Mouse (Mus musculus) cerebellum, adult 9-11 months (tissue): Measurements from ENCODE around the gene Bbof1.

Source experiments
- DNase-seq: peaks from one replicate; pipeline ENCODE4 v3.0.0; 2022

The Bbof1 gene

DNA sequence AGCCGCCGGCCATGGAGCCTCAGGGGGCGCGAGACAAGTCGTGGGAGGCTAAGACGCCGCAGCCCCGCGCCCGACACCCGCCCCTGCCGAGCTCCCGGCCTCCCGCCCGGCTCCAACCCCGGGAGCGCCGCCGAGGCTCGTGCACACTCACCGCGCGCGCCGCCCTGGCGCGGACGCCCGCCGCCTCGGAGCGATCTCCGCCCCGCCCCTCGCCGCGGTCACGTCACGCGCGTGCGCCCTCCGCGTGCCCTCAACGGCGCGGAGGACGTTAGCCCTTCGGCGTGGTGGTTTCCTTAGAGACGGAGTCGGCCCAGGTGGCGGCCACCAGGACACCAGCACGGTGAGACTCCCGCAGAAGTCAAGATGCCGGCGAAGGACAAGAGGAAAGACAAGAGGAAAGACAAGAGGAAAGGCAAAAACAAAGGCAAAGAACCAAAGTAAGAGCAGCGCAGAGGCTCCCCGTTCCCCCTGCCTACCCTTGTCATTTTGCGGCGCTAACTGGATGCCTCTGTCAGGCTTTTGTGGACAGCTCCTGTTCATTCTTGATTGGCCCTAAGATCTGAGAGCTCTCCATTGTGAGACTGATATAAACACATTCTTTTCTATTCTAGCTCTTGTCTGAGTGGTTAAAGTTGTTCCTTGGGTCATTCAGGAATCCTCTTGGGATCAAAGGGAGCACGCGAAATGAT lies at the start of gene Bbof1, which contains the start of gene Entpd5:
Bbof1 (plus strand) TSS at position 253 of the 689 bp plus-strand sequence.
Entpd5 (minus strand) TSS at position 211 of the 689 bp plus-strand sequence.
- DNase-seq, result peak; percentile 93

DNA sequence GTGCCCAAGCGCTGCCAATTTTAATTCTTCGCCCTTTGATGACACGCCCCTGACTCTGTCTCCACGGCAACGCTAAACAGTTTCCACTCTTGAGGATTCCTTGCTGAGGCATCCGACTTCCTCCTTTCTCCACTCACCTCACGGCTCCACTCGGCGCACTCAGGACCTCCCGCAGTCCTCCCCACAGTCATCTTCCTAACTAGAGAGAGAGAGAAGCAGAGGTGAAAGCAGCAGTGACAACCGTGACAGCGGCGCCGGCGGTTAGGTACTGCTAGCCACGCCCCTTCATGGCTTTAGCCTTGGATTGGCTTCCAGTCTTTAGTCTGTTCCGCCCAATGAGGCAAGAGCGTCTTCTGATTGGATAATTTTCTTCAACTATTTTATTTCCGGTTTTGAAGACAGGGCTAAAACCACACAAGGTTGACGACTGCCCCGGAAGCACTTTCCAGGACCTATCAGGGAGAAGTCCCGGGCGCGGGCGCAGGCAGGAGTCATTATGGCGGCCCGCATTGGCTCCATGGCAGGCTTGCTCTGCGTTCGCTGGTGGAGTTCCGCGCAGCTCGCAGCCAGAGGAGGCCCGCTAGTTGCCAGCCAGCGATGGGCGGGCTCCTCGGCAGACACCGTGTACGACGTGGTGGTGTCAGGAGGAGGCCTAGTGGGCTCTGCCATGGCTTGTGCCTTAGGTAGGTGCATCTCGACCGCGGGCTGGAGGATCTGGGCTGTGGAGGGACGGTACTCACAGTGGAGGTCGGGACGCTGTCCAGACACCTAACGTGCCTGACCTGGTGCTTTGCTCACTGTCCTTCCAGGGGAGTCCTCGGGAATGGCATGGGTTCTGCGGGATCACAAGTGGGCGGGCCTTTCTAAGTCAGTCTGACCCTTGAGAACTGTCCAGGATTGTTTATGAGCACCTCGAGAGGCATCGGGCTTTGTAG lies 47.0 kb upstream of the Bbof1 start, which contains the start of the genes Coq6 and Fam161b:
Coq6 (plus strand) TSS at position 103 of the 935 bp plus-strand sequence.
Fam161b (minus strand) TSS at position 279 of the 935 bp plus-strand sequence.
- peak; percentile 97 for DNase-seq

DNA sequence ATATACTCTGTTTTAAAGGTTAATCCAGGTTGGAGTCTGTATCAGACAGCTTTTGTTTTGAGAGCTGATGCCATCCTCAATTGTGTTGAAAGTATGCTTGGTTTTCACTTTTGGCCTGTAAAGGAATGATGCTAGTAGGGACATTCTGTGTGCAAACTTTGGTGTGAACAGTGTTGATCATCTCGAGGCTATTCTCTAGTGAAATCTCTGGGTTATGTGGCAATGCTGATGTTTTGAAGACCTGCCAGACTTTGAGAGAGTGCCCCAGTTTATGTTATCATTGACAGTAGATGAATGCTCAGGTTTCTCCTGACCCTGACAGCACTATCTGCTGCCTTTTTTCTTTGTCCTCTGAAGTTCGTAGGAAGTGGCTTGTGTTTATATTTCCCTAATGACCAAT lies 46.0 kb upstream of the Bbof1 start:
- DNase-seq, result no peak

DNA sequence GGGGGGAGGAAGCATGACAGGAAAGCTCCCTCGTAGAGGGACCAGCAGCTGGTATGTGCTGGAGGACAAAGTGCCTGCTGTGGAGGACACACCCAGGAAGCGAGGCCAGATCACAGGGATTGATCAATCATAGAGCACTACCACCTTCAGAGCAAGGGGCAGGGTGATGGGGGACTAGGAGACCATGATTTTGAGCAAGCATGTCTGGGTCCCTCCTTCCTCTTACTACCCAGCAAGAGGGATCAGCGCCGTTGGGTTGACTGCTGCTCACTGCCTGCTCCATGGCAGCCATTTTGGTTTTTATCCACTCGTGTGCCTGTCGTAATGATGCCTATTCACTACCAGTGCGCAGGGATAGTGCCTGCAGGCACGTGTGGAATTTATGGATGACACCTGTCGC lies 44.6 kb upstream of the Bbof1 start:
- no peak for DNase-seq

DNA sequence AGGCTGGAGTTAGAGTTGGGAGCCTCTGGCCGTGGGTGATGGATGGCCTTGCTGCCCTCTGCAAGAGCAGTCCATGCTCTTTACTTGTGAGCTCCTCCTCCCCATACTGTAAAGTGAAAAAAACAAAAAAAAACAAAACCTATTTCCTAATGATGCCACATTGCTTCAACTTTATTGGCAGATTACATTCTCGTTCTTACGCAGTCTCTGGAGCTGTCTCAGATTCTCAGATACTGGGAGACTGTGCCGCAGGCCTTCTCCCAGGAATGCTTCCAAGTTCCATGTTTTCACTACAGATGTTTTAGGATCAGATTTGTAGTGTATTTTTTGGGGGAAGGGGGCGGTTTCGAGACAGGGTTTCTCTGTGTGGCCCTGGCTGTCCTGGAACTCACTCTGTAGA lies 43.7 kb upstream of the Bbof1 start:
- DNase-seq, result no peak

DNA sequence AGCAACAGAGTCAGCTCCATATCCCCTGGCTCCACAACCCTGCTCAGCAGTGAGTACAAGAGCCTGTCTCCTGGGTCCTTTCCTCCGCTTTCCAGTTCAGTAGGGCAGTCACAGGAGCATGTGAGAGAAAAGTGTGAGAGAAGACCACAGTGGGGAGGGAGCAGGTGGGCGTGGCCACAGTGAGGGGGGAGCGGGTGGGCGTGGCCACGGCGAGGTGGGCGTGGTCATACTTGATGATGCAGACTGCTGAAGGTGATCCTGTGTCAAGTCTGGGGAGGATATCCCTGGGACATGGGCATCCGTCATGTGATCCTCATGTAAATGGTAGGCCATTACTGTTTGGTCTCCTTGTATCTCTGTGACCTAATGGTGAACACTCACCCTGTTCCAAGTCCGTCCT lies 41.9 kb upstream of the Bbof1 start:
- DNase-seq, result no peak

DNA sequence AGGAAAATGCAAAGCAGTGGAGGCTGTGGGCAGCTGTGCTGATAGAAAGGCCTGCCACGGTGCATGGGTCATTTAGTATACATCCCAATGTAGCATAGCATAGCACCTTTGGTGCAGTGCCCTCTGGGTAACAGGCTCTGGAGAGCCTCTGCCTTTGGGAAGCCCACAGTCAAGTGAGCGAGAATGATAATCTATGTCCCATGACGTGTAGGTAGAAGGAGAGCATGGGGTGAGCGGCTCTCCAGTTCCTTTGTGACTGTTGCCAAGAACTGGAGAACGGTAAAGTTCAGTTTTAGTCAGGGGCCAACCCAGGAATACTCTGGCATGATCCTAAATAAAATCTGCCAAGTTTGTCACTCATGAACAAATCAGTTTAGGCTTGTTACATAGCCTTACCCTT lies 37.2 kb upstream of the Bbof1 start:
- no peak for DNase-seq

DNA sequence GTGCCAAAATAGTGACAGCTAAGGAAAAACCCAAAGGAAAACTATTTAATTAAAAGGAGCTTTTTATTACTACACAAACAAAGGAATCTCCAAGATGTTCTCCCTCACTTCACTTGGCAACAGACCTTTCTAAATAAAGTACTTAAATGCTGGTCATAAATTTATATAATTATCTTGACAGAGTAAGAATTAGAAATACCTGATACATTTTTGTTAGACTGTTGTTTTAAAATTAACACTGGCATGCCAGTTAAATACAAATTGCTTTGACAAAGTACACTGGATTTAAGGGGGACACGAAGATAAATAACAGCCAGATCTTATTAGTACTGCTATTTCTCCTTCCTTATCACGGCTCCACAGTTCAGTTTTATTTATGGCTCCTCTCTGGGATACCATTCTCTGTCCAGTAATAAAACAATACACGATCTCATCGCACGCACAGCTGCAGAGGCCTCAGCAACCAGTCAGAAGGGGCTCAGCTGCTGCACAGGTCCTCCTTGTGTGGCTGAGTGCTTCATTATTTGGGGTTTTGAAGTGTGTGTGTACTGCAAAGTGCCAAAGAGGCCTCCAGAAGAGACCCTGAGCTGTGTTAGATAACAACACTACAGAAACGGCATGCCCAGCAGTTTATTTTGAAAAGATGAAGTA lies 34.9 kb upstream of the Bbof1 start:
- DNase-seq, result no peak

DNA sequence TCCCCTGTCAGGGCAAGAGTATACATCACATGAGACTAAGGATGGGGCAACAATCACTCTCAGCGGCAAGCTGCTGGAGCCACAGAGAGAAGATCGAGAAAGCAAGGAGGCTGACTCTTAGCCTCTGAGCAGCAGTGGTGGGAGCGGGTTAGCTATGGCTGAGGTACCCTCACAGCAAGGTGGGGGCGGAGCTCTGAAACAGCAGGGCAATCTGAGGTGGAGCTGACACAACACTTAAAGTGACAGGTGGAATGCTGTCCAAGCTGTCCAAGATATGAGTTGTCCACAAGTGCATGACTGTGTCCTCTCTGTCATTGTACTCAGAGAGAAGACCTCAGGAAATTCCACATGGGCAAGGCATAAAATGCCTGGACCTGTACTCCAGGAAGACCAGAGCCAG lies 26.5 kb upstream of the Bbof1 start:
- DNase-seq, result no peak

DNA sequence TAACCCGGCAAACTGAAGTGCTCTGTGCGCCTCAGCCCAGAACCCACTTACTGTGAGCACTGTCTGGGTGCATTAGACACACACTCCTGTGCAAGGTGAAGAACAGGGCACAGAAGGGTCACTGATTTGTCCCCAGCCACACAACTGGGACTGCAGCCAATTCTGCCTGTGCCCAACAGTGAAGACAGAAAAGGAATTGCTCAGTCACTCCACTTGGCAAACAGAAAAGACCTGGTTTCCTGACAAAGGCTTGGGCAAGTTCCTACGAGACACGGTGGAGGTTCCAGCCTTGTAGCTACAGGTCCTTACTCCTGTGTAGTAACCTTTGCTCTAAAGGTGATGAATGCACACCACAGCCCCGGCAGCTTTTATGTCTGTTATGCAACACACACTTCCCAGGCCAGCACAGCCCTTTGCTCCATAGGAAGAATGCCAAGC lies 24.2 kb upstream of the Bbof1 start:
- no peak for DNase-seq

DNA sequence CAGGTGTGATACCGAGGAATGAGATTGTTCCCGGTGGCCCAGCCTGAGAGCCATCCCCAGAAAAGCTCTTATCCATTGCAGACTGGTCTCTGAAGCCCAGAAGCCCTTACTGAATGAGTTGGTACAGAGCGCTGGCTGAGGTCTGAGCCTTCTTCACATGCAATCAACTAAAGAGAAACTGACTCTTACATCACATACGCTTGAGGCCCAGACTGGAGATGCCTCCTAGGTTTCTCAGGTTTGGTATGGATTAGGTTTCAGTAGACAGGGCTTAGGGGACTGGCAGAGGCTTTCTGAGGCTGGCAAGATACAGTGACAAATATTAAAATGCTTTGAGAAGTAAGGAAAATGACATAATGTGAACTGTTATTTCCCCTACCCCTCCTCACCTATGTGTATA lies 23.5 kb upstream of the Bbof1 start:
- DNase-seq, result no peak

DNA sequence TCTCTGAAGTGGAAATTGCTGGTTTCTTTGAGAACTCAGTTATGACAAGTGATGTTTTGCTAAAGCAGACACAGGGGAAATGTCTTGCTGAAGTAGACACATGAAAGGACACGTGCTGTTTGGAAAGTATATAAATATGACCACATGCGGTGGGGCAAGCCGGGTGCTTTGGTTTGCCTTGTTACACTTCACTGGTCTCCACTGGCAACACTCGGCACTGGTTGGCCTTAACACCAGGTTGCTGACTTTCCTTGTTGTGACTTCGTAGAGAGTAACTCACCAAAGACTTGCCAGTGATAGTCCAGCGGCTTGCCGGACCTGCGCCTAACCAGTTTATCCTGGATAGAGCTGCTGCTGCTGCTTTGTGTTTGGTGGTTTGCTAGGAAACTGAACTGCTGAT lies 20.8 kb upstream of the Bbof1 start:
- no peak for DNase-seq

DNA sequence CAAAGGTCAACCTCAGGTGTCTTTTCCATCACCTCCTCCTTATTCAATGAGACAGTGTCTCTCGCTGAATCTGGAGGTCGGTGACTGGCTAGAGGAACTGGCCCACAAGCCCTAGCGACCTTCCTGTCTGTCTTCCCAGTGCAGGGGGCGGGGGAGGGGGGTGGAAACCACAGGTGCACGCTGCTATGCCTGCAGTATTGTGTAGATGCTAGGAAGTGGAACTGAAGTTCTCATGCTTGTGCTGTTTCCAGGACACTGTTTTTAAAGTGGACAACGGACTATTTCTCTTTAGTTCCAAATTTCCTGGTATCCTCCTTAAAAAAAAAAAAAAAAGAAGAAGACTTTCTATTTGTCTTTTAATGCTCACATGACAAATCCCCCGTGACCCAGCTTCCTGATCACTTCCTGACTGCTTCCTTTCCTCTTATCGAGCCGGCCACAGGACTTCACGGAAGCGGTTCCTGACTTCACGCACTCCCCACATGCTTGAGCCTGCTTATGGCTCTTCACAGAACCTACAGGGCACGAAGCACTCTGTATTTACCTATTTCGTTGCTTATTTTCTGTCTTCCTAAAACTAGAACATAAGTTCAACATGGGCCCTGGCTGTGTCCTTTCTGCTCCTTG lies 20.0 kb upstream of the Bbof1 start:
- no peak for DNase-seq

DNA sequence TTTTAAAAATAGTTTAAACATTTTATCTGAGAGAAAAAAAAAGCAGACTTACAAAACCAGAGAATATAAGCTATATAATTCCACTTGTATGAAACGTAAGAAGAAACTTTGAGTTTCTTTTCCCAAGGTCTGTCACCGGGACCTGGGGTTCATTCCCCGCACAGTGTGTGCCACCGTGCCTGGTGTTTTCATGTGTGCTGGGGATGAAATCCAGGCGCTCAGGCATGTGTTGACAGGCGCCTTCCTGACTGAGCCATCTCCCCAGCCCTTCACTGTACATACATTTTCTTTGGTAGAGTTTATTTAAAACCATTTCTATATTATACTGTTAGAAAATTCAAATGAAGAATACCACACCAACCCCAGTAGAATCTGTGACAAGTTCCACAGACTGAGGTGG lies 18.5 kb upstream of the Bbof1 start:
- DNase-seq, result no peak

DNA sequence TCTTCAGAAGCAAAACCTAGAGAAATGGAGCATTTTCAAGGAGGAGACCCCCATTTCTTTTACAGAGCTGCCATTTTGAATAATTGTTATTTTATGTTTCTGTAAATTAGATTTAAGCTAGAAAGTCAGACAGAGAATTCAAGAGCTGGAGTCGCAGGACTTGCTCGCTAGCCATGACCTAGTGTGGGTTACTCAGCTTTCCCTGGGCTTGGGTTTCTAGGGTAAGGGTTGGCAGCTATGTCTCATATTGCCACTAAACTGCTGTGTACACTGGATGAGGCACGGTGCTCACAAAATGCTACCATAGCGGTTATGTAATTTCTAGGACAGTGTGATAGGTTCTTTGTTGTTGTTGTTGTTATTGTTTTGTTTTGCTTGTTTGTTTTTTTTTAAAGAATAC lies 16.2 kb upstream of the Bbof1 start:
- no peak for DNase-seq

DNA sequence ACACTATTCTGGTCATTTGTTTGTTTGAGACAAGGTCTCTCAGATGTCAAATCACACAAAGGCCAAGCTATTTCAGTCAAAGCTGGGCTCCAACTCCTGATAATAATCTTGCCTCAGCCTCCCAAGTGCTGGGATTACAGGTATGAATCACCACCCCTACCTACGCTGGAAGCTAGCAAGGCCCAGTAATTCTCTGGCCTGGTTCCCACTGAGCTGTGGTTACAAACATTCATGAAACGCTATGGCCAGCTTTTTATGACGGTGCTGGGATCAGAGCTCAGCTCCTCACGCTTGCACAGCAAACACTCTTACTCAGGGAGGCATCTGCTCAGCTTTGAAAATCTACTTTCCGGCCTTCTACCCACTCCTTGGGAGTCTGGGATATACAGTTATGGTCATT lies 15.0 kb upstream of the Bbof1 start:
- DNase-seq, result no peak

DNA sequence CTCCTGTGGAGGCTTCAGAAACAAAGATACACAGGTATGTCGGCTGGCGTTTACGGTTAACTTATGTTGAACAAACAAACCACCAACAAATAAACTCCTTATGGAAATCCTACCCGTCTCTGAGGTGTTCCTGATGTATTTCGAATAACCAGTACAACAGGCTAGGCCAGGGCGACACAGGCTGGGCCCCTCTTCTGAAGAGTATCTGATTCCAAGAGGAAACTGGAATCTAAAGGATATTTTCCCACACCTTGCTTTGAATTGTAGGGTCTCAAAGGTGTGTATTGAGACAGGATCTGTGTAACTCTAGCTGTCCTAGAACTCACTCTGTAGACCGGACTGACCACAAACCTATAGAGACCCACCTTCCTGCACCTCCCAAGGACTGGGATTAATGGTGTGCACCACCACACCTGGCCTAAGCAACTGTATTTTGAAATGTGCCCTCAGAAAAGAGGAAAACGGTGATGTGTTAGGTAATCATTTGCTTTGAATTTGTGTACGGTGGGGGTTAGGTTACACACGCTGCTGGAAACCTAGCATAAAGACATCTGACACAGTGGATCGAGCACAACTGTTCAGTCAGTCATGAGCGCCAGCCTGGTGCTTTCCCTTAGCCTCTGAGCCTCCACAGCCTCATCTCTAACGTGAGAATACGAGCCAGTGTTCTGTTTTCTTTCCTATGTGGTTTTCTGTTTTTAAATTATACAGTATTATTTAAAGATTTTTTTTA lies 11.8 kb upstream of the Bbof1 start:
- DNase-seq, result no peak

DNA sequence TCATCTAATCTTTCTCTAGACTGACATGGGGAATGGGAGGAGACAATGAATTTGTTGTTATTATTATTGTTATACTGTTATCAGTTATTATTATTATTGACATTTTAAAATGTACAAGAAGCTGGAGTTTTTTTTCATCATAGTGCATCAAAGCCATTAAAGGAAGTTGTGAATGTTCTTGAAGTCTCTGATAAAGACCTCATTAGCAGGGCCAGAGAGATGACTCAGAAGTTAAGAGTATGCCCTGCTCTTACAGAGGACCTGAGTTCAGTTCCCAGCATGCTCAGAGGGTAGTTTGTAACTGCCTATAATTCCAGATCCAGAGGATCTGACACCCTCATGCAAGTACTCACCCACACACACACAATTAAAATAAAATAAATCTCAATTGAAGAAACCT lies 11.2 kb upstream of the Bbof1 start:
- no peak for DNase-seq

DNA sequence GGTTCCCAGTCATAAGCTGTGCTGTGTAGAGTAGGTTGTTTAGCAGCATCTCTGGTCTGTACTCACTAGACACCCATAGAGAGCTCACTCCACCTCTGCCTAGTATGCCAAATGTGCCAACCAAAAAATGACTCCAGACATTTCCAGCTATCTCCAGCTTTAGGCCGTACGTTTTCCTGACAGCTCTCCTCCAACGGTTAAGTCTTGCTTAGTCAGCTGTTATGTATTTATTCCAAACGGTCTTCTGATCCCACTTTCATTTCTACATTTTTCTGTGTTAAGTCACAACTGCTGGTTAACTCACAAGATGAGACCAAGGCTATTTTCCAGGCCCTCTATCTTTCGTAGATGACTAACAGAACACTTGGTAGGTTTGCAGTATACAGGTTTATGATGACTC lies 10.2 kb upstream of the Bbof1 start:
- no peak for DNase-seq

DNA sequence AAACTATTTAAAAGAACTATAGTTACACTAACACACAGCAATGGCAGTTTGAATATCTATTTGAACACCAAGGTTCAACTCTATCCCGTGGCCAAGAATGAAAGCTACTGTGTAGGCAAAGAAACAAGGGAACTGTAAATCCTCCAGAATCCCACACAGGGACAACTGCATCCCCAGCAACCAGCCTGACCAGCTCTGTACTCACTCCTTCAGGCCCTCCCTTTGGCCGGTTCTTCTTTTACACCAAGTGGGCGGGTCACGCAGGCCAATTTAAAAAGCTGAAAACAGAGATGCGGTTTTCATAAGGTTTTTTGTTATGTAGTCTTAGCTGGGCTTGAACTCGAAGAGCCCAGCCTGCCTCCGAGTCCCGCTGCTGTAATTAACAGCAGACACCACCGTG lies 9.7 kb upstream of the Bbof1 start:
- no peak for DNase-seq

DNA sequence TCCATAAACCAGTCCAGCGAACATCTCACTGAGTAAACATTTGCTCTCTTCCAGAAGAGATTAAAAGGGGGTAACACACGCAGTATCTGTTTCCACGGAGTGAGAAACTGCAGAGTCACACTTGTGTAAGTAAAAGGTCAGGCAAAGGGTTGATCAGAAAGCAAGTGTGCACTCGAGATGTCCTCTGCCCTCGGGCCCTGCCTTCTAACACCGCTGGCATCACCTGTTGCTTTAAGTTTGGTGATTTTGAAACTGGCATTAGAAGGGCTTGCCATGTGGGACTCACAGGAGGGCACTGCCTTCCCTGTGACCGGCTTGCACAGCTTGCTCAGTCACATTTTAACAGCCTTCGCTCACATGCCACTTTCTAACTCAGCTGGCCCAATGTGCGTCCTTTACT lies 9.2 kb upstream of the Bbof1 start:
- DNase-seq, result no peak

DNA sequence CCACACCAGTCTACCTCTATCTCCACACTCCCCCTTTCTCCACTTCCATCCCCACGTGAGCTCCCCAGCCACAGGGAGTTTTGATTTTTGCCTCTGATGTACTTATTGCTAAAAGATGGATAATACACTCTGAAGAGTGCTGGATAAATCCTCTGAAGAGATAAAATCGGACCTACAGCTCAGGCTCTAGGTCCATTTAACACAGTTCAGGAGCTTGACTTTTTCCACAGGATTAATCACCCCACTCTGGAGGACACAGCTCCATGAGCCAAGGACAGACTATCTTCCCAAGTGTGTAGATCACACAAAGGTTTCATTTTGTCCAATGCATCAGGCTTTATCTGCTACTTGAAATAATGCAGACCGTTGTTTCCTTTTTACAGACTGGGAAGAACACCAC lies 8.8 kb upstream of the Bbof1 start:
- DNase-seq, result no peak
